Mouse (Mus musculus) spleen, adult 2 months (tissue): ENCODE measurements around the gene Fbxw9. TPM values are rescaled to one million over a fixed set of nuclear protein-coding genes. Genes with fewer than 3 reads are reported as not detected.

Experiments used
- DNase-seq, 2 experiments: peaks; one replicate each; pipeline versions ENCODE4 v3.0.0 to v3.0.0-alpha.2; 2012 to 2021; ENCODE audit warnings: low spot score in 2 of 2, low read depth in 1 of 2
- H3K27ac ChIP-seq: fragments of 200-500 bp; 2 replicates; pipeline ENCODE4 v1.5.1; 2012; ENCODE audit warnings: low read length, inconsistent platforms; ENCODE audit not compliant: insufficient read depth
- H3K27me3 ChIP-seq: fragments of 200-500 bp; 2 replicates; pipeline ENCODE4 v1.6.1; 2012; ENCODE audit warnings: mild to moderate bottlenecking, moderate library complexity, low read length, inconsistent platforms; ENCODE audit not compliant: control insufficient read depth, insufficient read depth
- H3K36me3 ChIP-seq: fragments of 200-500 bp; 2 replicates; pipeline ENCODE4 v1.6.1; 2012; ENCODE audit warnings: mild to moderate bottlenecking, low read length, inconsistent platforms; ENCODE audit not compliant: control insufficient read depth, insufficient read depth
- H3K4me1 ChIP-seq: fragments of 200-500 bp; 2 replicates; pipeline ENCODE4 v1.6.1; 2011; ENCODE audit warnings: inconsistent platforms; ENCODE audit not compliant: control insufficient read depth, insufficient read depth, insufficient read length
- H3K4me3 ChIP-seq: fragments of 200-500 bp; 2 replicates; pipeline ENCODE4 v1.5.1; 2011; ENCODE audit warnings: mild to moderate bottlenecking, inconsistent platforms; ENCODE audit not compliant: insufficient read depth, insufficient read length; ENCODE audit errors: extremely low read depth
- CTCF ChIP-seq: fragments of 200-500 bp; IDR thresholded peaks from 2 replicates; pipeline ENCODE4 v1.5.1; 2011; ENCODE audit warnings: mild to moderate bottlenecking, inconsistent platforms; ENCODE audit not compliant: insufficient read depth, insufficient read length, insufficient replicate concordance; ENCODE audit errors: extremely low read depth
- POLR2A ChIP-seq: fragments of 200-500 bp; IDR thresholded peaks from 2 replicates; pipeline ENCODE4 v1.6.1; 2011; ENCODE audit warnings: low read depth, low read length, inconsistent platforms
- WGBS: fragments of 180-500 bp; shearing (Covaris S2); methylation state at CpG from one replicate; pipeline ENCODE4 v1.1.7; 2018; 5-methylcytosine and 5-hydroxymethylcytosine counted together
- polyA plus RNA-seq: library from polyadenylated mRNA; depleted of rRNA; stranded (reverse); fragments of >200 nt; gene quantifications from 2 replicates; pipeline ENCODE4 v1.2.3, GENCODE M21; 2012

Fbxw9 gene
- polyA plus RNA-seq, 1 experiment: 18.8 TPM

GRCm38 (mm10) chr8:85083108-85083813 lies 23.4 kb downstream of the Fbxw9 start, which contains the start of gene Man2b1:
Man2b1 (plus strand) TSS chr8:85083270.
- TF ChIP-seq CTCF: no peak
- TF ChIP-seq POLR2A: peak; percentile 93

GRCm38 (mm10) chr8:85084633-85085032 lies 24.8 kb downstream of the Fbxw9 start:
- WGBS: 24% methylated on average over 8 of the region's 8 CpGs
- peaks cover 25% of the 10 kb centered on the region; the same call in 1 of the 2 replicates for H3K4me1 ChIP-seq
- no peak for TF ChIP-seq CTCF
- TF ChIP-seq POLR2A: no peak
- H3K36me3 ChIP-seq: peaks cover 23% of the 10 kb centered on the region
- H3K27ac ChIP-seq: peak overlapping the region; percentile 57
- peak overlapping the region; percentile 75 for H3K4me3 ChIP-seq
- H3K27me3 ChIP-seq: no peaks in the 10 kb centered on the region
- peak in 1 of 2 experiments; percentile 42 for DNase-seq

More at GRCm38 (mm10) chr8:85083108-85083813, 23.4 kb downstream of the Fbxw9 start, which contains the start of gene Man2b1:
- Histone ChIP-seq H3K4me3 (peak within 1 kb of the TSS; percentile 75), H3K27ac (peak within 1 kb of the TSS; percentile 84), H3K27me3 (no peaks in the 10 kb centered on the region), H3K4me1 (peaks cover 25% of the 10 kb centered on the region; the same call in 1 of the 2 replicates), H3K36me3 (peaks cover 20% of the 10 kb centered on the region)
- WGBS: 1% methylated on average over 30 of the region's 30 CpGs
- DNase-seq: peak; percentile 75 to 89

- no peak overlapping the region for H3K4me3 ChIP-seq
- peaks cover 19% of the 10 kb centered on the region; the same call in 1 of the 2 replicates for H3K4me1 ChIP-seq
- no peak for DNase-seq
- WGBS: 80% methylated on average over 3 of the region's 3 CpGs
- H3K36me3 ChIP-seq: peaks cover 26% of the 10 kb centered on the region
- TF ChIP-seq POLR2A (no peak), CTCF (no peak)
- H3K27ac ChIP-seq: no peak overlapping the region
- H3K27me3 ChIP-seq: no peaks in the 10 kb centered on the region
These were observed 26.4 kb downstream of the Fbxw9 start for GRCm38 (mm10) chr8:85086238-85086637.

GRCm38 (mm10) chr8:85088771-85089170 lies 28.9 kb downstream of the Fbxw9 start:
- peaks cover 45% of the 10 kb centered on the region for H3K36me3 ChIP-seq
- H3K27ac ChIP-seq: no peak overlapping the region
- no peak for TF ChIP-seq POLR2A
- no peak for TF ChIP-seq CTCF
- H3K4me1 ChIP-seq: peaks cover 9% of the 10 kb centered on the region; the same call in 1 of the 2 replicates
- DNase-seq: no peak
- no peak overlapping the region for H3K4me3 ChIP-seq
- H3K27me3 ChIP-seq: no peaks in the 10 kb centered on the region
- 80% methylated on average over 2 of the region's 2 CpGs for WGBS

GRCm38 (mm10) chr8:85090856-85091255 lies 31.0 kb downstream of the Fbxw9 start:
- TF ChIP-seq CTCF: no peak
- TF ChIP-seq POLR2A: no peak
- H3K27me3 ChIP-seq: no peaks in the 10 kb centered on the region
- WGBS: 96% methylated on average over 11 of the region's 11 CpGs
- no peak for DNase-seq
- no peak overlapping the region for H3K27ac ChIP-seq
- no peak overlapping the region for H3K4me3 ChIP-seq
- no peaks in the 10 kb centered on the region for H3K4me1 ChIP-seq
- peaks cover 57% of the 10 kb centered on the region for H3K36me3 ChIP-seq

GRCm38 (mm10) chr8:85091526-85092090 lies 31.8 kb downstream of the Fbxw9 start:
- Histone ChIP-seq H3K4me3 (no peak overlapping the region), H3K27me3 (no peaks in the 10 kb centered on the region), H3K36me3 (peaks cover 61% of the 10 kb centered on the region), H3K4me1 (no peaks in the 10 kb centered on the region), H3K27ac (no peak overlapping the region)
- TF ChIP-seq CTCF (no peak), POLR2A (no peak)
- no peak for DNase-seq
- WGBS: 85% methylated on average over 21 of the region's 21 CpGs
